Mouse (Mus musculus): Measurements from ENCODE around the gene Foxj2.

The Foxj2 gene

GRCm38 (mm10) chr6:122879141-122879735 is 59.5 kb downstream of the Foxj2 start:
- DNase-seq: no peak

- DNase-seq: no peak
These were observed 60.2 kb downstream of the Foxj2 start for GRCm38 (mm10) chr6:122879781-122880505.

- DNase-seq: no peak
These were observed 61.6 kb downstream of the Foxj2 start for GRCm38 (mm10) chr6:122881287-122881686.

- no peak for DNase-seq
These were observed 63.9 kb downstream of the Foxj2 start for GRCm38 (mm10) chr6:122883603-122884002.

- DNase-seq: no peak
These were observed 69.9 kb downstream of the Foxj2 start for GRCm38 (mm10) chr6:122889599-122889998.

- peak; percentile 38 for DNase-seq
These were observed 72.8 kb downstream of the Foxj2 start for GRCm38 (mm10) chr6:122892442-122893049.
